Mouse (Mus musculus) thymus, adult 2 months (tissue): ENCODE data around the gene Vps18.

ENCODE experiments used
- CTCF ChIP-seq: fragments of 200-500 bp; IDR thresholded peaks from 2 replicates; pipeline ENCODE4 v1.5.1; 2012; ENCODE audit warnings: mild to moderate bottlenecking, control low read depth, low read length, moderate library complexity, borderline replicate concordance; ENCODE audit not compliant: control insufficient read depth, poor library complexity, insufficient read depth; ENCODE audit errors: extremely low read depth
- POLR2A ChIP-seq: fragments of 200-500 bp; IDR thresholded peaks from 2 replicates; pipeline ENCODE4 v1.6.1; 2012; ENCODE audit warnings: mild to moderate bottlenecking, low read length, control low read depth, moderate library complexity; ENCODE audit not compliant: control insufficient read depth, poor library complexity, insufficient read depth; ENCODE audit errors: extremely low read depth

GRCm38 (mm10) chr2:119322587-119323300, 34.2 kb downstream of the Vps18 start:
- TF ChIP-seq CTCF (no peak), POLR2A (no peak)
